Mouse (Mus musculus) stomach, postnatal 0 days (tissue): ENCODE measurements around the gene Rab11b.

ENCODE experiments used
- CTCF ChIP-seq: IDR thresholded peaks from 2 replicates; pipeline ENCODE4 v1.5.1; 2016; ENCODE audit warnings: antibody characterized with exemption, low read depth, mild to moderate bottlenecking, moderate library complexity
- EP300 ChIP-seq: optimal IDR thresholded peaks from 2 replicates; pipeline ENCODE3; 2016; ENCODE audit warnings: antibody characterized with exemption

- no peak for TF ChIP-seq CTCF
- no peak for TF ChIP-seq EP300
Measured at GRCm38 (mm10) chr17:33756108-33756790, 4.1 kb downstream of the Rab11b start.
